Mouse (Mus musculus) stomach, embryonic 16.5 days (tissue): ENCODE measurements at regions not wholly inside any gene's neighbourhood (a gene's known extent, or its start where the extent isn't known, plus 50 kb on each side); places are given as distances from the start of the nearest gene placed in this dataset.

Experiments used
- ATAC-seq: fragments of 200-750 bp; cut with Nextera tagmentation; 2 replicates; pipeline ENCODE4 v1.8.0; 2017; ENCODE audit warnings: moderate number of reproducible peaks, moderate TSS enrichment; ENCODE audit not compliant: insufficient read depth, low FRiP score
- H3K27ac ChIP-seq: fragments of 300-500 bp; sonication (generic); 2 replicates; pipeline ENCODE4 v1.5.1; 2014; ENCODE audit warnings: low read length
- H3K27me3 ChIP-seq: fragments of 300-500 bp; sonication (generic); 2 replicates; pipeline ENCODE4 v1.6.1; 2014; ENCODE audit warnings: low read length, control low read depth, mixed read lengths; ENCODE audit not compliant: control insufficient read depth, insufficient read depth
- H3K36me3 ChIP-seq: fragments of 300-500 bp; sonication (generic); 2 replicates; pipeline ENCODE4 v1.6.1; 2014; ENCODE audit warnings: low read length; ENCODE audit not compliant: control insufficient read depth, insufficient read depth
- H3K4me1 ChIP-seq: fragments of 300-500 bp; sonication (generic); 2 replicates; pipeline ENCODE4 v1.6.1; 2014; ENCODE audit warnings: low read length, control low read depth, mixed read lengths; ENCODE audit not compliant: control insufficient read depth, insufficient read depth
- H3K4me2 ChIP-seq: fragments of 300-500 bp; sonication (generic); 2 replicates; pipeline ENCODE4 v1.6.1; 2014; ENCODE audit warnings: low read depth, low read length, mixed read lengths
- H3K4me3 ChIP-seq: fragments of 300-500 bp; sonication (generic); replicated peaks from 2 replicates; pipeline ENCODE4 v1.5.1; 2014; ENCODE audit warnings: mild to moderate bottlenecking, low read length
- H3K9ac ChIP-seq: fragments of 300-500 bp; sonication (generic); 2 replicates; pipeline ENCODE4 v1.6.1; 2014; ENCODE audit warnings: low read length
- H3K9me3 ChIP-seq: fragments of 300-500 bp; sonication (generic); replicated peaks from 2 replicates; pipeline ENCODE4 v1.6.1; 2016; ENCODE audit warnings: low read length, control low read depth; ENCODE audit not compliant: control insufficient read depth
- WGBS: fragments of 180-500 bp; shearing (Covaris S2); extraction: QIAGEN DNeasy Blood & Tissue Kit; methylation state at CpG from one replicate; pipeline ENCODE4 v1.1.7; 2014; 5-methylcytosine and 5-hydroxymethylcytosine counted together

GRCm38 (mm10) chr4:137133789-137134188 lies 85.2 kb upstream of the Zbtb40 start:
- no peak overlapping the region; the same call in 1 of the 2 replicates for H3K27ac ChIP-seq
- H3K27me3 ChIP-seq = 0 out of 2 replicates have a peak, but pooled peaks cover 7% of the 10 kb centered on the region
- peak overlapping the region; percentile 43; the same call in 1 of the 2 replicates for H3K9ac ChIP-seq
- H3K4me3 ChIP-seq = no peak overlapping the region
- no peaks in the 10 kb centered on the region for H3K36me3 ChIP-seq
- peak; percentile 73; the same call in 1 of the 2 replicates for ATAC-seq
- no peaks in the 10 kb centered on the region for H3K9me3 ChIP-seq
- 33% methylated on average over 13 of the region's 13 CpGs for WGBS
- H3K4me1 ChIP-seq = peaks cover 22% of the 10 kb centered on the region
- H3K4me2 ChIP-seq = no peak overlapping the region

GRCm38 (mm10) chr4:137130619-137131212 lies 82.1 kb upstream of the Zbtb40 start:
- Histone ChIP-seq H3K9me3 (no peaks in the 10 kb centered on the region), H3K4me2 (no peak overlapping the region), H3K27me3 (0 out of 2 replicates have a peak, but pooled peaks cover 13% of the 10 kb centered on the region), H3K4me1 (peaks cover 26% of the 10 kb centered on the region), H3K9ac (no peak overlapping the region), H3K4me3 (no peak overlapping the region), H3K27ac (no peak overlapping the region), H3K36me3 (no peaks in the 10 kb centered on the region)
- ATAC-seq = no peak
- WGBS = 23% methylated on average over 7 of the region's 7 CpGs

GRCm38 (mm10) chr4:137128152-137128551 lies 79.6 kb upstream of the Zbtb40 start:
- ATAC-seq = no peak
- H3K4me2 ChIP-seq = no peak overlapping the region
- H3K27ac ChIP-seq = no peak overlapping the region
- H3K36me3 ChIP-seq = no peaks in the 10 kb centered on the region
- peak overlapping the region; percentile 19; the same call in 1 of the 2 replicates for H3K9ac ChIP-seq
- H3K9me3 ChIP-seq = no peaks in the 10 kb centered on the region
- 11% methylated on average over 15 of the region's 15 CpGs for WGBS
- H3K4me1 ChIP-seq = peaks cover 11% of the 10 kb centered on the region
- H3K4me3 ChIP-seq = no peak overlapping the region
- 0 out of 2 replicates have a peak, but pooled peaks cover 13% of the 10 kb centered on the region for H3K27me3 ChIP-seq

GRCm38 (mm10) chr4:137121684-137122083 lies 73.1 kb upstream of the Zbtb40 start:
- Histone ChIP-seq H3K36me3 (no peaks in the 10 kb centered on the region), H3K9ac (peak overlapping the region; percentile 55; the same call in 1 of the 2 replicates), H3K27ac (peak overlapping the region; percentile 60), H3K4me1 (peaks cover 11% of the 10 kb centered on the region), H3K4me2 (no peak overlapping the region), H3K27me3 (no peaks in the 10 kb centered on the region; the same call in 1 of the 2 replicates), H3K4me3 (no peak overlapping the region), H3K9me3 (no peaks in the 10 kb centered on the region)
- ATAC-seq = peak; percentile 75
- WGBS = 38% methylated on average over 10 of the region's 10 CpGs

GRCm38 (mm10) chr4:137120597-137120996 lies 72.0 kb upstream of the Zbtb40 start:
- Histone ChIP-seq H3K4me1 (peaks cover 11% of the 10 kb centered on the region), H3K27me3 (no peaks in the 10 kb centered on the region; the same call in 1 of the 2 replicates), H3K4me2 (no peak overlapping the region), H3K9ac (0 out of 2 replicates have a peak overlapping the region, but pooled peaks have one; percentile 35), H3K4me3 (no peak overlapping the region), H3K27ac (no peak overlapping the region; the same call in 1 of the 2 replicates), H3K36me3 (no peaks in the 10 kb centered on the region), H3K9me3 (no peaks in the 10 kb centered on the region)
- 52% methylated on average over 7 of the region's 7 CpGs for WGBS
- ATAC-seq = no peak

GRCm38 (mm10) chr4:137118332-137118715 lies 69.7 kb upstream of the Zbtb40 start:
- WGBS = 13% methylated on average over 10 of the region's 10 CpGs
- no peaks in the 10 kb centered on the region; the same call in 1 of the 2 replicates for H3K27me3 ChIP-seq
- H3K4me1 ChIP-seq = peaks cover 11% of the 10 kb centered on the region
- H3K9me3 ChIP-seq = no peaks in the 10 kb centered on the region
- peak overlapping the region; percentile 56 for H3K4me2 ChIP-seq
- peak overlapping the region; percentile 54 for H3K9ac ChIP-seq
- peak; percentile 51; the same call in 1 of the 2 replicates for ATAC-seq
- H3K36me3 ChIP-seq = no peaks in the 10 kb centered on the region
- H3K4me3 ChIP-seq = peak overlapping the region; percentile 37
- H3K27ac ChIP-seq = peak overlapping the region; percentile 21; the same call in 1 of the 2 replicates

- Histone ChIP-seq H3K36me3 (no peaks in the 10 kb centered on the region), H3K9ac (peak overlapping the region; percentile 54), H3K27ac (peak overlapping the region; percentile 21; the same call in 1 of the 2 replicates), H3K4me1 (peaks cover 11% of the 10 kb centered on the region), H3K4me2 (peak overlapping the region; percentile 56), H3K4me3 (peak overlapping the region; percentile 37), H3K27me3 (no peaks in the 10 kb centered on the region; the same call in 1 of the 2 replicates), H3K9me3 (no peaks in the 10 kb centered on the region)
- WGBS = 2% methylated on average over 26 of the region's 27 CpGs
- ATAC-seq = peak; percentile 76
These were observed 69.1 kb upstream of the Zbtb40 start for GRCm38 (mm10) chr4:137117471-137118331.

- Histone ChIP-seq H3K9me3 (no peaks in the 10 kb centered on the region), H3K4me1 (peaks cover 6% of the 10 kb centered on the region), H3K36me3 (no peaks in the 10 kb centered on the region), H3K27me3 (no peaks in the 10 kb centered on the region; the same call in 1 of the 2 replicates), H3K9ac (no peak overlapping the region), H3K4me3 (no peak overlapping the region), H3K4me2 (no peak overlapping the region), H3K27ac (no peak overlapping the region)
- WGBS = 60% methylated on average over 14 of the region's 14 CpGs
- ATAC-seq = no peak
These were observed 66.5 kb upstream of the Zbtb40 start for GRCm38 (mm10) chr4:137115062-137115461.

- no peak for ATAC-seq
- H3K27me3 ChIP-seq = no peaks in the 10 kb centered on the region
- H3K9ac ChIP-seq = no peak overlapping the region
- no peak overlapping the region for H3K27ac ChIP-seq
- no peak overlapping the region for H3K4me3 ChIP-seq
- H3K9me3 ChIP-seq = no peaks in the 10 kb centered on the region
- no peaks in the 10 kb centered on the region for H3K36me3 ChIP-seq
- no peak overlapping the region for H3K4me2 ChIP-seq
- H3K4me1 ChIP-seq = no peaks in the 10 kb centered on the region
- 70% methylated on average over 10 of the region's 10 CpGs for WGBS
These were observed 61.7 kb upstream of the Zbtb40 start for GRCm38 (mm10) chr4:137110276-137110675.
